Mouse (Mus musculus) midbrain, embryonic 16.5 days (tissue): ENCODE measurements around the gene Magi2. TPM values are rescaled to one million over a fixed set of nuclear protein-coding genes. Genes with fewer than 3 reads are reported as not detected.

Source experiments
- ATAC-seq: fragments of 200-750 bp; cut with Nextera tagmentation; 2 replicates; pipeline ENCODE4 v1.8.0; 2017; ENCODE audit warnings: moderate TSS enrichment
- H3K27ac ChIP-seq: fragments of 300-500 bp; sonication (generic); 2 replicates; pipeline ENCODE4 v1.5.1; 2014; ENCODE audit warnings: mild to moderate bottlenecking, low read length, mixed read lengths
- H3K27me3 ChIP-seq: fragments of 300-500 bp; sonication (generic); 2 replicates; pipeline ENCODE4 v1.6.1; 2014; ENCODE audit warnings: low read depth, low read length, mixed read lengths; ENCODE audit not compliant: control insufficient read depth, insufficient read depth
- H3K36me3 ChIP-seq: fragments of 300-500 bp; sonication (generic); 2 replicates; pipeline ENCODE4 v1.6.1; 2014; ENCODE audit warnings: mild to moderate bottlenecking, low read length, moderate library complexity, mixed read lengths; ENCODE audit not compliant: control insufficient read depth, insufficient read depth
- H3K4me1 ChIP-seq: fragments of 300-500 bp; sonication (generic); 2 replicates; pipeline ENCODE4 v1.6.1; 2014; ENCODE audit warnings: mild to moderate bottlenecking, low read length, mixed read lengths; ENCODE audit not compliant: control insufficient read depth, insufficient read depth
- H3K4me2 ChIP-seq: fragments of 300-500 bp; sonication (generic); 2 replicates; pipeline ENCODE4 v1.6.1; 2014; ENCODE audit warnings: mild to moderate bottlenecking, low read length, mixed read lengths
- H3K4me3 ChIP-seq: fragments of 300-500 bp; sonication (generic); 2 replicates; pipeline ENCODE4 v1.5.1; 2014; ENCODE audit warnings: low read depth, mild to moderate bottlenecking, low read length, moderate library complexity, mixed read lengths
- H3K9ac ChIP-seq: fragments of 300-500 bp; sonication (generic); 2 replicates; pipeline ENCODE4 v1.6.1; 2014; ENCODE audit warnings: low read depth, low read length, mixed read lengths
- H3K9me3 ChIP-seq: fragments of 300-500 bp; sonication (generic); replicated peaks from 2 replicates; pipeline ENCODE4 v1.6.1; 2014; ENCODE audit warnings: mild to moderate bottlenecking, low read length, mixed read lengths; ENCODE audit not compliant: control insufficient read depth, poor library complexity, severe bottlenecking
- WGBS: fragments of 180-500 bp; shearing (Covaris S2); extraction: QIAGEN DNeasy Blood & Tissue Kit; methylation state at CpG from one replicate; pipeline ENCODE4 v1.1.7; 2014; 5-methylcytosine and 5-hydroxymethylcytosine counted together
- polyA plus RNA-seq: library from polyadenylated mRNA; unstranded; fragments of >200 nt; fragmentation: Nextera tagmentation; extraction: Ambion mirVana; gene quantifications from 2 replicates; pipeline ENCODE4 v1.2.1, GENCODE M21; 2015

Gene Magi2
- polyA plus RNA-seq, 1 experiment from 2014 or later, result 33.0 TPM

- Histone ChIP-seq H3K9ac (no peak overlapping the region), H3K4me3 (no peak overlapping the region), H3K27me3 (no peaks in the 10 kb centered on the region), H3K9me3 (no peaks in the 10 kb centered on the region), H3K4me2 (no peak overlapping the region), H3K27ac (no peak overlapping the region), H3K36me3 (no peaks in the 10 kb centered on the region), H3K4me1 (no peaks in the 10 kb centered on the region)
- ATAC-seq, result no peak
- WGBS, result 95% methylated on average over 3 of the region's 3 CpGs
These were observed 747.0 kb downstream of the Magi2 start for GRCm38 (mm10) chr5:19973852-19974251.

- 22% methylated on average over 6 of the region's 6 CpGs for WGBS
These were observed 754.7 kb downstream of the Magi2 start for GRCm38 (mm10) chr5:19981518-19981917.

GRCm38 (mm10) chr5:19982031-19982430 is 755.2 kb downstream of the Magi2 start:
- peak; percentile 85 for ATAC-seq
- 3% methylated on average over 3 of the region's 3 CpGs for WGBS
- H3K9me3 ChIP-seq, result no peaks in the 10 kb centered on the region
- no peaks in the 10 kb centered on the region for H3K27me3 ChIP-seq
- no peak overlapping the region for H3K9ac ChIP-seq
- no peak overlapping the region for H3K4me3 ChIP-seq
- H3K36me3 ChIP-seq, result no peaks in the 10 kb centered on the region
- peak overlapping the region; percentile 47 for H3K27ac ChIP-seq
- H3K4me1 ChIP-seq, result peaks cover 21% of the 10 kb centered on the region
- 0 out of 2 replicates have a peak overlapping the region, but pooled peaks have one; percentile 14 for H3K4me2 ChIP-seq

More at GRCm38 (mm10) chr5:19981518-19981917, 754.7 kb downstream of the Magi2 start:
- H3K4me3 ChIP-seq, result no peak overlapping the region
- no peaks in the 10 kb centered on the region for H3K27me3 ChIP-seq
- H3K27ac ChIP-seq, result no peak overlapping the region
- H3K4me1 ChIP-seq, result peaks cover 21% of the 10 kb centered on the region
- no peak overlapping the region for H3K9ac ChIP-seq
- no peaks in the 10 kb centered on the region for H3K36me3 ChIP-seq
- ATAC-seq, result 0 out of 2 replicates have a peak, but pooled peaks have one; percentile 39
- no peaks in the 10 kb centered on the region for H3K9me3 ChIP-seq
- no peak overlapping the region for H3K4me2 ChIP-seq

- H3K4me2 ChIP-seq, result no peak overlapping the region
- H3K4me1 ChIP-seq, result 0 out of 2 replicates have a peak, but pooled peaks cover 2% of the 10 kb centered on the region
- H3K27ac ChIP-seq, result no peak overlapping the region
- H3K27me3 ChIP-seq, result no peaks in the 10 kb centered on the region
- no peaks in the 10 kb centered on the region for H3K36me3 ChIP-seq
- no peak overlapping the region for H3K9ac ChIP-seq
- no peak for ATAC-seq
- 94% methylated on average over 6 of the region's 6 CpGs for WGBS
- H3K4me3 ChIP-seq, result no peak overlapping the region
- no peaks in the 10 kb centered on the region for H3K9me3 ChIP-seq
These were observed 772.6 kb downstream of the Magi2 start for GRCm38 (mm10) chr5:19999486-19999885.

- 85% methylated on average over 1 of the region's 1 CpGs for WGBS
- no peak overlapping the region for H3K4me2 ChIP-seq
- 0 out of 2 replicates have a peak, but pooled peaks cover 2% of the 10 kb centered on the region for H3K4me1 ChIP-seq
These were observed 773.1 kb downstream of the Magi2 start for GRCm38 (mm10) chr5:19999912-20000311.

GRCm38 (mm10) chr5:20006616-20007015 is 779.8 kb downstream of the Magi2 start:
- Histone ChIP-seq H3K4me1 (0 out of 2 replicates have a peak, but pooled peaks cover 2% of the 10 kb centered on the region), H3K9me3 (no peaks in the 10 kb centered on the region), H3K4me3 (no peak overlapping the region), H3K9ac (no peak overlapping the region), H3K27ac (no peak overlapping the region), H3K4me2 (no peak overlapping the region), H3K27me3 (no peaks in the 10 kb centered on the region), H3K36me3 (no peaks in the 10 kb centered on the region)
- 78% methylated on average over 2 of the region's 2 CpGs for WGBS
- ATAC-seq, result no peak

More at GRCm38 (mm10) chr5:19999912-20000311, 773.1 kb downstream of the Magi2 start:
- no peaks in the 10 kb centered on the region for H3K9me3 ChIP-seq
- H3K27me3 ChIP-seq, result no peaks in the 10 kb centered on the region
- no peak for ATAC-seq
- H3K9ac ChIP-seq, result no peak overlapping the region
- H3K27ac ChIP-seq, result no peak overlapping the region
- H3K36me3 ChIP-seq, result no peaks in the 10 kb centered on the region
- H3K4me3 ChIP-seq, result no peak overlapping the region

- H3K9ac ChIP-seq, result no peak overlapping the region
- no peak overlapping the region for H3K4me2 ChIP-seq
- H3K4me3 ChIP-seq, result no peak overlapping the region
- no peaks in the 10 kb centered on the region for H3K27me3 ChIP-seq
- no peaks in the 10 kb centered on the region for H3K36me3 ChIP-seq
- no peak overlapping the region for H3K27ac ChIP-seq
- 81% methylated on average over 8 of the region's 8 CpGs for WGBS
- H3K4me1 ChIP-seq, result no peaks in the 10 kb centered on the region
- H3K9me3 ChIP-seq, result no peaks in the 10 kb centered on the region
- no peak for ATAC-seq
These were observed 780.4 kb downstream of the Magi2 start for GRCm38 (mm10) chr5:20007246-20007645.

- Histone ChIP-seq H3K27ac (0 out of 2 replicates have a peak overlapping the region, but pooled peaks have one; percentile 41), H3K9ac (no peak overlapping the region), H3K4me2 (no peak overlapping the region; the same call in 1 of the 2 replicates), H3K9me3 (no peaks in the 10 kb centered on the region), H3K4me3 (no peak overlapping the region), H3K27me3 (no peaks in the 10 kb centered on the region), H3K4me1 (no peaks in the 10 kb centered on the region), H3K36me3 (no peaks in the 10 kb centered on the region)
- ATAC-seq, result peak; percentile 54; the same call in 1 of the 2 replicates
- WGBS, result 33% methylated on average over 7 of the region's 7 CpGs
These were observed 783.4 kb downstream of the Magi2 start for GRCm38 (mm10) chr5:20010210-20010609.

- H3K9ac ChIP-seq, result no peak overlapping the region
- H3K9me3 ChIP-seq, result no peaks in the 10 kb centered on the region
- no peak for ATAC-seq
- WGBS, result 75% methylated on average over 3 of the region's 3 CpGs
- H3K4me2 ChIP-seq, result no peak overlapping the region
- H3K4me3 ChIP-seq, result no peak overlapping the region
- no peaks in the 10 kb centered on the region for H3K36me3 ChIP-seq
- H3K4me1 ChIP-seq, result 0 out of 2 replicates have a peak, but pooled peaks cover 4% of the 10 kb centered on the region
- H3K27me3 ChIP-seq, result no peaks in the 10 kb centered on the region
- H3K27ac ChIP-seq, result no peak overlapping the region
These were observed 791.2 kb downstream of the Magi2 start for GRCm38 (mm10) chr5:20018063-20018462.
